ENCODE assay signal across 28 mouse cellular contexts in the genomic region with DNA sequence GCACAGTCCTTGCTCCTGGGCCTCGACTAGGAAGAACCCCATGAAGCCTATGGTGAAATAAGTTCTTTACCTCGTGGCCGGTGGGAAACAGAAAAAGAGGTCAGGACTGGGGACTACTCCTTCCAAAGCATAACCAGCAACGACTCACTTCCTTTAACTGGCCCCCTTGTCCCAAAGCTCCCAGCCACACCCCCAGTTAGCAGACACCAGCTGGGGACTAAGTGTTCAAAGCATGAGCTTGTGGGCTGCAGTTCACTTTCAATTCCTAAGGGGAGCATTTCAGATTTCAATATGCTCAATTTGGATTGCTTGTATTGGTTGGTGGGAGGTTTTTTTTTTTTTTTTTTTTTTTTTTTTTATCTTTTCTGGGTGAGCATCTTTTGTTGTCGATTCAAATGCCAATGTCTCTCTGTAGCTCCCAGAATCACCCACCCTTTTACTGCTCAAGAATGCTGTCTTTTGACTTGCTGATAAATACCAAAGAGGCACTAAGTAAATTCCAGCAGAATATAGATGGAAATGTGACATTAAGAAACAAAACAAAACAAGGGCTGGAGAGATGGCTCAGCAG. TPM values are rescaled to one million over a fixed set of nuclear protein-coding genes. Genes with fewer than 3 reads are reported as not detected.
DNase-seq lines count a peak whose midpoint lies in the region; ATAC-seq and TF ChIP-seq lines count a peak whose summit lies in the region.
"Had no signal": no experiment of that assay in that cellular context is flagged by ENCODE, and none has a peak within 500 bp of the region (broad histone marks: within the 10 kb centered on the region; RNA-seq: fewer than 3 reads in every experiment).

No protein-coding gene starts in this region.

- in situ Hi-C loops in CH12.LX (cut with MboI; ENCODE audit: low pct_ligation_motif_present, low pct_unique_long_range_greater_than_20kb, low sequenced_read_pairs) = no loop called here

- TF ChIP-seq POLR2A in CH12.LX (IDR thresholded peaks at IDR 0.05; ENCODE audit: low read depth, low read length) = no peak

- DNase-seq in neural tube, embryonic 11.5 days (ENCODE audit: low spot score) = peak; percentile 20
- DNase-seq in neural tube, embryonic 10.5 days (ENCODE audit: extremely low spot score, low spot score) = no peak
- DNase-seq in CH12.LX (ENCODE audit: extremely low read depth) (no peak), R1 (ENCODE audit: low read depth, low spot score) (peak; percentile 30)
- no peak for DNase-seq in kidney, adult 18-20 months
- no peak for DNase-seq in gastrocnemius, adult 8-10 months (ENCODE audit: low spot score in 2 of 2)
- DNase-seq: adrenal gland, adult 8-10 months; cerebellum, adult 11-12 months; cerebellum, adult 9-11 months; gastrocnemius, postnatal 36 days; heart, postnatal 14 days; kidney, adult 2 months; kidney, postnatal 4 days; right cerebral cortex, adult 18-20 months; spleen, adult 18-20 months had no signal

- H3K9ac ChIP-seq in neural tube, embryonic 11.5 days (ENCODE audit: low read length) = no peak overlapping the region
- H3K9ac ChIP-seq in CH12.LX (ENCODE audit: insufficient read depth, low read depth) = no peak overlapping the region
- H3K9ac ChIP-seq: embryonic facial prominence, embryonic 13.5 days; forebrain, embryonic 15.5 days; limb, embryonic 12.5 days; liver, embryonic 15.5 days; lung, embryonic 15.5 days; midbrain, embryonic 13.5 days had no signal

- H3K27ac ChIP-seq in neural tube, embryonic 11.5 days (ENCODE audit: low read depth, low read length) = no peak overlapping the region
- H3K27ac ChIP-seq in CH12.LX (ENCODE audit: insufficient read depth, low read depth) = no peak overlapping the region
- H3K27ac ChIP-seq: embryonic facial prominence, embryonic 13.5 days; forebrain, embryonic 10.5 days; forebrain, embryonic 15.5 days; hindbrain, embryonic 10.5 days; kidney, postnatal 0 days; left cerebral cortex, adult 2 months; limb, embryonic 12.5 days; liver, embryonic 15.5 days; lung, embryonic 15.5 days; midbrain, embryonic 13.5 days had no signal

- 56% methylated on average over 5 of the region's 5 CpGs for WGBS in neural tube, embryonic 11.5 days

- TF ChIP-seq RAD21 in CH12.LX (IDR thresholded peaks at IDR 0.05; ENCODE audit: low read depth, low read length) = no peak

- H3K4me1 ChIP-seq in neural tube, embryonic 11.5 days (ENCODE audit: control insufficient read depth, insufficient read depth, low read length) = no peaks in the 10 kb centered on the region
- peaks cover 3 to 15% of the 10 kb centered on the region in 2 experiments; a peak in 3 of 4 replicates for H3K4me1 ChIP-seq in CH12.LX (ENCODE audit: control insufficient read depth in 1 of 2, insufficient read depth in 2 of 2)
- H3K4me1 ChIP-seq: forebrain, embryonic 15.5 days; limb, embryonic 12.5 days; lung, embryonic 15.5 days had no signal

- TF ChIP-seq CTCF in CH12.LX (conservative IDR thresholded peaks at IDR 0.05 in 1 of 2, IDR thresholded peaks at IDR 0.05 in 1 of 2; ENCODE audit: low read depth in 2 of 2, low read length in 2 of 2) = no peak

- H3K4me3 ChIP-seq in neural tube, embryonic 11.5 days (ENCODE audit: low read depth, low read length) = no peak overlapping the region
- no peak overlapping the region for H3K4me3 ChIP-seq in CH12.LX (replicated peaks in 1 of 3; ENCODE audit: low read depth in 2 of 3, low read length in 2 of 3, poor library complexity in 1 of 3)
- H3K4me3 ChIP-seq: embryonic facial prominence, embryonic 13.5 days; forebrain, embryonic 10.5 days; forebrain, embryonic 15.5 days; hindbrain, embryonic 10.5 days; left cerebral cortex, adult 2 months; limb, embryonic 12.5 days; liver, embryonic 15.5 days; lung, embryonic 15.5 days; midbrain, embryonic 13.5 days had no signal

- TF ChIP-seq EP300 in CH12.LX (IDR thresholded peaks at IDR 0.05; ENCODE audit: low read length) = no peak

- no peaks in the 10 kb centered on the region for H3K36me3 ChIP-seq in neural tube, embryonic 11.5 days (ENCODE audit: control insufficient read depth, insufficient read depth, low read length)
- no peaks in the 10 kb centered on the region for H3K36me3 ChIP-seq in CH12.LX (replicated peaks in 1 of 2; ENCODE audit: control insufficient read depth in 1 of 2, insufficient read depth in 1 of 2, low read length in 1 of 2)
- H3K36me3 ChIP-seq: embryonic facial prominence, embryonic 13.5 days; forebrain, embryonic 10.5 days; forebrain, embryonic 15.5 days; hindbrain, embryonic 10.5 days; limb, embryonic 12.5 days; liver, embryonic 15.5 days; lung, embryonic 15.5 days; midbrain, embryonic 13.5 days had no signal

- no peak for ATAC-seq in neural tube, embryonic 11.5 days (ENCODE audit: insufficient read depth, low FRiP score, low TSS enrichment)
- peak; percentile 33 for ATAC-seq in megakaryocyte, adult 5-6 weeks (ENCODE audit: poor library complexity, severe bottlenecking)
- ATAC-seq: activated CD4-positive, CD25-positive, alpha-beta regulatory T cell, adult 4 months; forebrain, embryonic 15.5 days; hindbrain, embryonic 16.5 days; midbrain, embryonic 13.5 days had no signal

- H3K4me2 ChIP-seq in neural tube, embryonic 11.5 days (ENCODE audit: low read depth) = no peak overlapping the region
- H3K4me2 ChIP-seq in CH12.LX (ENCODE audit: insufficient read depth, low read depth, poor library complexity, severe bottlenecking) = no peak overlapping the region
- H3K4me2 ChIP-seq: embryonic facial prominence, embryonic 13.5 days; forebrain, embryonic 15.5 days; limb, embryonic 12.5 days; liver, embryonic 15.5 days; lung, embryonic 15.5 days; midbrain, embryonic 13.5 days had no signal

- H3K9me3 ChIP-seq in neural tube, embryonic 11.5 days (ENCODE audit: control insufficient read depth, low read length) = no peaks in the 10 kb centered on the region
- no peaks in the 10 kb centered on the region for H3K9me3 ChIP-seq in CH12.LX (replicated peaks; ENCODE audit: low read length)
- H3K9me3 ChIP-seq: embryonic facial prominence, embryonic 13.5 days; forebrain, embryonic 10.5 days; forebrain, embryonic 15.5 days; hindbrain, embryonic 10.5 days; limb, embryonic 12.5 days; liver, embryonic 15.5 days; lung, embryonic 15.5 days; midbrain, embryonic 13.5 days had no signal

- dilution Hi-C loops in CH12.LX (cut with MboI; ENCODE audit: extremely low pct_ligation_motif_present, extremely low pct_unique_long_range_greater_than_20kb, low sequenced_read_pairs) = no loop called here

- H3K79me2 ChIP-seq in CH12.LX (replicated peaks; ENCODE audit: control insufficient read depth, extremely low read depth, insufficient read depth, poor library complexity, severe bottlenecking) = no peaks in the 10 kb centered on the region

- no peaks in the 10 kb centered on the region for H3K27me3 ChIP-seq in neural tube, embryonic 11.5 days (ENCODE audit: control insufficient read depth, insufficient read depth, low read length)
- no peaks in the 10 kb centered on the region for H3K27me3 ChIP-seq in CH12.LX (replicated peaks)
- H3K27me3 ChIP-seq: embryonic facial prominence, embryonic 13.5 days; forebrain, embryonic 15.5 days; limb, embryonic 12.5 days; liver, embryonic 15.5 days; lung, embryonic 15.5 days; midbrain, embryonic 13.5 days had no signal

TF ChIP-seq in CH12.LX, 34 proteins besides CTCF, POLR2A, EP300 and RAD21:
- TF ChIP-seq E2F4 (IDR thresholded peaks at IDR 0.05; ENCODE audit: insufficient replicate concordance, low read depth, low read length) (no peak), ZNF384 (IDR thresholded peaks at IDR 0.05; ENCODE audit: low read depth, low read length) (peak; percentile 29; the same call in 1 of the 2 replicates)

RNA-seq across cellular contexts. Expression of gene Iqgap2, which starts 54.3 kb away (rescaled TPM):
- 12.5 and 15.3 TPM in 2 replicates for polyA plus RNA-seq in neural tube, embryonic 11.5 days (2014; fragmentation: Nextera tagmentation; extraction: Ambion mirVana)
- total RNA-seq in CH12.LX (2012; rRNA removed) (0.08 TPM in 2 replicates), CH12.LX (2014; rRNA removed) (0.11 and 0.14 TPM in 2 replicates)
- 0.07 and 0.14 TPM in 2 replicates for polyA plus RNA-seq in CH12.LX (2012; ENCODE audit: insufficient read length, low read depth)
- 143 and 152 TPM in 2 replicates for total RNA-seq in megakaryocyte, adult 5-6 weeks (2015)
- 223 and 240 TPM in 2 replicates for total RNA-seq in megakaryocyte, adult 5-6 weeks (2017)
- under 1 TPM; 0.39 to 0.92 (median 0.84) TPM for total RNA-seq in gastrocnemius, adult 8-10 months (2022)

Comparison
In these comparisons a context has a peak if more than half of its experiments do, and no peak if none do; other contexts are left out.
1. DNase-seq: peak in neural tube, embryonic 11.5 days (single experiment) and R1 (single experiment); none in neural tube, embryonic 10.5 days (single experiment), CH12.LX (single experiment), kidney, adult 18-20 months (single experiment) and gastrocnemius, adult 8-10 months (0 of 2).
2. RNA of gene Iqgap2, which starts 54.3 kb away (total RNA-seq): 143 to 240 TPM in megakaryocyte, adult 5-6 weeks; 0.39 to 0.92 TPM in gastrocnemius, adult 8-10 months and 0.08 to 0.14 TPM in CH12.LX; every median in the first group is over 10 times any median in the second.